Mouse (Mus musculus) neural tube, embryonic 11.5 days (tissue): ENCODE data around the gene Ptprm. TPM values are rescaled to one million over a fixed set of nuclear protein-coding genes. Genes with fewer than 3 reads are reported as not detected.

ENCODE experiments used
- ATAC-seq: fragments of 200-750 bp; cut with Nextera tagmentation; 2 replicates; pipeline ENCODE4 v1.8.0; 2017; ENCODE audit warnings: moderate number of reproducible peaks, mild to moderate bottlenecking, moderate TSS enrichment, moderate library complexity; ENCODE audit not compliant: insufficient read depth, low FRiP score, low TSS enrichment
- DNase-seq: peaks from one replicate; pipeline ENCODE4 v3.0.0-alpha.2; 2015; ENCODE audit warnings: low spot score
- H3K27ac ChIP-seq: fragments of 300-500 bp; sonication (generic); 2 replicates; pipeline ENCODE4 v1.5.1; 2014; ENCODE audit warnings: low read depth, mild to moderate bottlenecking, low read length
- H3K27me3 ChIP-seq: fragments of 300-500 bp; sonication (generic); 2 replicates; pipeline ENCODE4 v1.6.1; 2014; ENCODE audit warnings: mild to moderate bottlenecking, low read length, mixed read lengths; ENCODE audit not compliant: control insufficient read depth, insufficient read depth
- H3K36me3 ChIP-seq: fragments of 300-500 bp; sonication (generic); 2 replicates; pipeline ENCODE4 v1.6.1; 2014; ENCODE audit warnings: mild to moderate bottlenecking, low read length, moderate library complexity, mixed read lengths; ENCODE audit not compliant: control insufficient read depth, insufficient read depth
- H3K4me1 ChIP-seq: fragments of 300-500 bp; sonication (generic); 2 replicates; pipeline ENCODE4 v1.6.1; 2014; ENCODE audit warnings: low read length, mixed read lengths; ENCODE audit not compliant: control insufficient read depth, insufficient read depth
- H3K4me2 ChIP-seq: fragments of 300-500 bp; sonication (generic); 2 replicates; pipeline ENCODE4 v1.6.1; 2014; ENCODE audit warnings: low read depth, mild to moderate bottlenecking, moderate library complexity
- H3K4me3 ChIP-seq: fragments of 300-500 bp; sonication (generic); 2 replicates; pipeline ENCODE4 v1.5.1; 2014; ENCODE audit warnings: low read depth, low read length
- H3K9ac ChIP-seq: fragments of 300-500 bp; sonication (generic); 2 replicates; pipeline ENCODE4 v1.6.1; 2014; ENCODE audit warnings: mild to moderate bottlenecking, low read length
- H3K9me3 ChIP-seq: fragments of 300-500 bp; sonication (generic); 2 replicates; pipeline ENCODE4 v1.6.1; 2016; ENCODE audit warnings: low read length; ENCODE audit not compliant: control insufficient read depth
- WGBS: fragments of 180-500 bp; shearing (Covaris S2); extraction: QIAGEN DNeasy Blood & Tissue Kit; methylation state at CpG from one replicate; pipeline ENCODE4 v1.1.7; 2014; 5-methylcytosine and 5-hydroxymethylcytosine counted together
- polyA plus RNA-seq: library from polyadenylated mRNA; unstranded; fragments of >200 nt; fragmentation: Nextera tagmentation; extraction: Ambion mirVana; gene quantifications from 2 replicates; pipeline ENCODE4 v1.2.1, GENCODE M21; 2014

Gene Ptprm
- polyA plus RNA-seq, 1 experiment from 2014 or later, result 12.7 TPM

- no peaks in the 10 kb centered on the region for H3K4me1 ChIP-seq
- H3K9me3 ChIP-seq, result no peaks in the 10 kb centered on the region
- ATAC-seq (no peak), DNase-seq (peak; percentile 35)
- no peaks in the 10 kb centered on the region for H3K27me3 ChIP-seq
- H3K9ac ChIP-seq, result no peak overlapping the region
- WGBS, result 82% methylated on average over 3 of the region's 3 CpGs
- no peak overlapping the region for H3K4me2 ChIP-seq
- no peaks in the 10 kb centered on the region for H3K36me3 ChIP-seq
- no peak overlapping the region for H3K27ac ChIP-seq
- no peak overlapping the region for H3K4me3 ChIP-seq
Measured at GRCm38 (mm10) chr17:67304831-67305230, 49.4 kb downstream of the Ptprm start.

GRCm38 (mm10) chr17:67303326-67304099, 50.7 kb downstream of the Ptprm start:
- Histone ChIP-seq H3K9me3 (no peaks in the 10 kb centered on the region), H3K36me3 (no peaks in the 10 kb centered on the region), H3K27ac (no peak overlapping the region), H3K9ac (no peak overlapping the region), H3K4me1 (no peaks in the 10 kb centered on the region), H3K27me3 (no peaks in the 10 kb centered on the region), H3K4me3 (no peak overlapping the region), H3K4me2 (no peak overlapping the region)
- 73% methylated on average over 18 of the region's 18 CpGs for WGBS
- ATAC-seq (no peak), DNase-seq (no peak)

DNA sequence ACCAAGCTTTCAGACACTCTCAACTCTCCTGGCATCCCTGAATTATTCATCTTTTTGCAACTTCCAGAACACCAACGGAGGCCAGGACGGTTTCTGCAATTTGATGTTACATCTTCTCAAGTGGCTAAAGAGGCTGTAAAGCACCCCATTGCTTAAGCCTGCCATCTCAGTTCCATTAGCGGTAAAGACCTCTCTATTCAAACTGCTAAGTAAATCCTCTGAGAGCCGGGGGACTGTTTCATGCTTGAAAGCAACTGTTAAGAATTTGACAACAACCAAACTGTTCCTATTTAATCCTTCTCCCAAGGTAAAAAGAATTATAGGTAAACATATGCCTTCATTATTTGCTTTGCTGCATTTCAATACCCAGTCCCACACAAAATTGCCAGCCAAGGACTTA, 51.7 kb downstream of the Ptprm start:
- H3K4me2 ChIP-seq, result no peak overlapping the region
- 52% methylated on average over 4 of the region's 4 CpGs for WGBS
- no peak overlapping the region for H3K27ac ChIP-seq

DNA sequence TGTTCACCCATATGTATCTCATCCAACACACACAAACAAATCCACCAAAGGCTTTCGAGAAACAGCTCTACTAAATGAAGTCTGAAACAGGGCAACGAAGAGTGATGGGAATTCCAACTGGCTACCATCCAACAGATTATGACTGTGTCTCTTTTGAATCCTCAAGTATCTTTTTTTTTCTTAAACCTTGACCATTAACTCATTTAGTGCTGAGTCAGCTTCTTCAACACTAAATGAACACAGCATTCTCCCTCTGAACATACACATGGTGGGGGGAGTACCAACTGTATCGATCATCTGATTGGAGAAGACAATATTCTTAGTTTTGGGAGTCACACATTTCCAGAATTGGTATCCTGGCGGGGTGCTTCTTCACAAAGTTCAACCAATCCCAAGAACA, 52.2 kb downstream of the Ptprm start:
- Histone ChIP-seq H3K9me3 (no peaks in the 10 kb centered on the region), H3K36me3 (no peaks in the 10 kb centered on the region)

More for the DNA sequence above, 51.7 kb downstream of the Ptprm start:
- Histone ChIP-seq H3K9ac (no peak overlapping the region), H3K4me1 (no peaks in the 10 kb centered on the region), H3K36me3 (no peaks in the 10 kb centered on the region), H3K27me3 (no peaks in the 10 kb centered on the region), H3K4me3 (no peak overlapping the region), H3K9me3 (no peaks in the 10 kb centered on the region)
- ATAC-seq, result no peak
- DNase-seq, result no peak

GRCm38 (mm10) chr17:67301367-67301766, 52.9 kb downstream of the Ptprm start:
- Histone ChIP-seq H3K9ac (no peak overlapping the region), H3K27ac (no peak overlapping the region), H3K27me3 (no peaks in the 10 kb centered on the region), H3K4me1 (no peaks in the 10 kb centered on the region), H3K4me2 (no peak overlapping the region), H3K4me3 (no peak overlapping the region), H3K36me3 (no peaks in the 10 kb centered on the region), H3K9me3 (no peaks in the 10 kb centered on the region)
- DNase-seq (no peak), ATAC-seq (no peak)
- 86% methylated on average over 4 of the region's 4 CpGs for WGBS

More for the DNA sequence above, 52.2 kb downstream of the Ptprm start:
- DNase-seq (no peak), ATAC-seq (no peak)
- no peaks in the 10 kb centered on the region for H3K4me1 ChIP-seq
- no peaks in the 10 kb centered on the region for H3K27me3 ChIP-seq
- 93% methylated on average over 4 of the region's 4 CpGs for WGBS
- H3K4me2 ChIP-seq, result no peak overlapping the region
- H3K27ac ChIP-seq, result no peak overlapping the region
- H3K9ac ChIP-seq, result no peak overlapping the region
- no peak overlapping the region for H3K4me3 ChIP-seq

DNA sequence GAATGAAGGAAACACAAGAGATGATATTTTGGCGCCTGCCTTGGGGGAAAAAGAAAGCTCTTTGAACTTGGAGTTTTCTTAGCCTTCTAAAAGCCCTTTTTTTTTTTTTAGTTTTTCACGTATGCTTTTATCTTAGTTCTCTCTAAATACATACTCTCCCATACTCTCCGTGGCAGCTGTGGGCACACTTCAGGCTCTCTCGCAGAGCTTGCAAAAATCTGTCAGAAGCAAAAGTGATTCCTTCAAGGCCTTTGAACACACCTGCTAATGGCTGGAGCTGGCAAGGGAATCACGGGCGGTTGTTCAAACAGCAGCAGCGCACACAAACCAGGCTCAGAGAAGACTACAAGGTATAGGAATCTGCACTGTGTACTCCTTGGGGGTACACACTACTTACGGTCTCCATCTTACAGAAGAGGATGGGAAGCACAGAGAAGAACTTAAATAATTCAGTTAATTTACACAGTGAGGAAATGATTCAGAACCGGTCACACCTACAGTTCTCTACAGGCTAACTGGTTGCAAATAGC, 55.9 kb downstream of the Ptprm start:
- H3K4me2 ChIP-seq, result no peak overlapping the region
- H3K27me3 ChIP-seq, result no peaks in the 10 kb centered on the region
- DNase-seq (no peak), ATAC-seq (no peak)
- no peaks in the 10 kb centered on the region for H3K9me3 ChIP-seq
- no peak overlapping the region for H3K4me3 ChIP-seq
- 85% methylated on average over 9 of the region's 9 CpGs for WGBS
- H3K4me1 ChIP-seq, result no peaks in the 10 kb centered on the region
- H3K27ac ChIP-seq, result no peak overlapping the region
- H3K36me3 ChIP-seq, result no peaks in the 10 kb centered on the region
- H3K9ac ChIP-seq, result no peak overlapping the region

- Histone ChIP-seq H3K36me3 (no peaks in the 10 kb centered on the region), H3K4me1 (no peaks in the 10 kb centered on the region), H3K9me3 (no peaks in the 10 kb centered on the region), H3K27ac (no peak overlapping the region), H3K27me3 (no peaks in the 10 kb centered on the region), H3K9ac (no peak overlapping the region), H3K4me3 (no peak overlapping the region), H3K4me2 (no peak overlapping the region)
- ATAC-seq (no peak), DNase-seq (no peak)
- WGBS, result 90% methylated on average over 13 of the region's 13 CpGs
Measured at GRCm38 (mm10) chr17:67296604-67297595, 57.4 kb downstream of the Ptprm start.

GRCm38 (mm10) chr17:67290662-67291240, 63.5 kb downstream of the Ptprm start:
- H3K9me3 ChIP-seq, result no peaks in the 10 kb centered on the region
- H3K36me3 ChIP-seq, result no peaks in the 10 kb centered on the region
- no peak overlapping the region for H3K27ac ChIP-seq
- 0 out of 2 replicates have a peak overlapping the region, but pooled peaks have one; percentile 21 for H3K4me2 ChIP-seq
- DNase-seq (peak; percentile 17), ATAC-seq (no peak)
- no peak overlapping the region for H3K9ac ChIP-seq
- no peaks in the 10 kb centered on the region for H3K27me3 ChIP-seq
- no peak overlapping the region for H3K4me3 ChIP-seq
- no peaks in the 10 kb centered on the region for H3K4me1 ChIP-seq
- 36% methylated on average over 16 of the region's 16 CpGs for WGBS
